Mouse (Mus musculus): ENCODE measurements around the gene Birc2. TPM values are rescaled to one million over a fixed set of nuclear protein-coding genes. Genes with fewer than 3 reads are reported as not detected.

Birc2 gene
- total RNA-seq, 2 experiments from 2014 or later, result 15.2 to 17.6 TPM

DNA sequence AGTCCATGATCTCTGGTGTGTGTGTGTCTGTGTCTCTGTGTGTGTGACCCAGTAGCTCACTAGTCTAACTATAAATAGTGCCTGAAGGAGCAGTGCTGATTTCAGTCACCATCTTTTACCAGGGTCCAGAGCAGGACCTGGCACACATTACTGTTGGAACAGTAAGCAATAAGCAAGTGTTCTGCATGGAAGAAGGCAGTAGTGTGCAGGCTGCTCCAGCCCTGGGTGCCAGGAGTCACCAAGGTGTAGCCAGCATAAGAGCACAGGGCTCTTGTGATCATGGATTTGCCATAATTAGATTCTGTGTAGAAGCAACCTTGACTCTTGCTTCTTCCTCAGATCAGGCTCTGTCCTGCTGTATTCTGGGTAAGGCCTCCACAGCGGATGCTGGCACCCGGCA is 64.5 kb downstream of the Birc2 start:
- no peak for DNase-seq
- intact Hi-C loops (cut with DNase I; ENCODE audit: low total_unique reads), result no loop called here

DNA sequence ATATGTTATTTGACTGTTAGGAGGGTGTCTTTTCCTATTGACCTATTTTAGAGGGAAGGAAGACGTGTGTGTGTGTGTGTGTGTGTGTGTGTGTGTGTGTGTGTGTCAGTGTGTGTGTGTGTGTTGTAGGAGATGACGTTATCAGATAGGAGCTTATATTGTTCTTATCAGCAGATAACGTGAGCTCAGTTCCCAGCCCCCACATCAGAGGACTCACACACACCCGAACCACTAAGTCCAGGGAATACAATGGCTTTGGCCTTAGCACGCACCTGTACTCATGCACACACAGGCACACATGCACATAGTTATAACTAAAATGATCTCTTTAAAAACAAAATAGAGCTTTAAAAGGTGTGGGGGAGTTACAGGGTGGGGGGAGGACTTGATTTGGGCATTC is 67.4 kb downstream of the Birc2 start:
- no peak for DNase-seq
- intact Hi-C loops (cut with DNase I; ENCODE audit: low total_unique reads), result no loop called here

DNA sequence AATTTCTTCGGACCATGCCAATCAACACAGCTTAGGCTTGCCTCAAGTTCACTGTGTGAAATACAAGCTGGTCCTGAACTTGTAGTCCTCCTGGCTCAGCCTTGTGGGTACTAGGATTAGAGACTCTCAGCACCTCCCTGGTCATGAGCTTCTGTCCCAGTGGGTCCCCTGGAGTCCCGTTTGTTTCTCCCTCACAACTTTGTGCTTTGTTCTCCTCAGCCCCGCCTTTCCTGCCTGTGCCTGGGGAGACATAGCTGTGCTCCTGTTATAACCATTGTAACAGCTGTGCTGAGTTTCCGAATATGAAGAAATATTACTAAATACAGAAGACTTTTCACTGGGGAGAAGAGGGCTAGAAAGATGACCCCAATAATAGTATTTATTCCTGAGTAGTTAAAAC is 67.8 kb downstream of the Birc2 start:
- intact Hi-C loops (cut with DNase I; ENCODE audit: low total_unique reads), result no loop called here
- DNase-seq, result no peak

Small RNAs within 50 kb of the gene (microRNA-seq; reads per million reads assigned to microRNA genes)
- gene Mir5618, result 0 reads per million in 2 experiments

Other genes with a start within 250 kb of the Birc2 start
- gene Mmp20, start 208.8 kb downstream of the Birc2 start, total RNA-seq (2021), result not detected
- not detected for gene Mmp7, start 145.0 kb downstream of the Birc2 start, total RNA-seq (2021)
- 10 to 100 TPM; 23.1 to 26.7 TPM for gene Tmem123, start 73.0 kb downstream of the Birc2 start, total RNA-seq (2021)
- gene Birc3, start 36.1 kb upstream of the Birc2 start, total RNA-seq (2021), result 1 to 10 TPM; 6.1 to 8.5 TPM
- gene Yap1, start 167.5 kb upstream of the Birc2 start, total RNA-seq (2021), result 10 to 100 TPM; 47.4 to 49.0 TPM
- gene Cfap300, start 205.8 kb upstream of the Birc2 start, total RNA-seq (2021), result under 1 TPM; 0.33 to 0.80 TPM

All from gastrocnemius, postnatal 14 days (tissue).